Mouse (Mus musculus): Measurements from ENCODE around the gene Relch. TPM values are rescaled to one million over a fixed set of nuclear protein-coding genes. Genes with fewer than 3 reads are reported as not detected.
A peak's percentile ranks its signal among the peaks of the same experiment; 100 is the strongest.

Gene Relch
- 7.3 TPM for polyA plus RNA-seq (2012; fragmentation: generic; extraction: Trizol)
- long read RNA-seq, experiment 1, partial matches to known transcripts, result 0 of 3 reads
- long read RNA-seq, experiment 1, other reads (novel, unspliced or antisense), result 1 of 3 reads
- long read RNA-seq, experiment 2, full-length matches to known transcripts, result 19 of 53 reads
- long read RNA-seq, experiment 2, partial matches to known transcripts, result 8 of 53 reads
- long read RNA-seq, experiment 2, other reads (novel, unspliced or antisense), result 26 of 53 reads

- Histone ChIP-seq H3ac (ENCODE audit: control insufficient read depth, insufficient read length, low read depth) (peak within 1 kb of the TSS; percentile 83), H3K36me3 (ENCODE audit: control insufficient read depth, insufficient read depth) (no peaks in the 10 kb centered on the region), H3K79me2 (ENCODE audit: control insufficient read depth, insufficient read depth) (peaks cover 65% of the 10 kb centered on the region), H3K27me3 (ENCODE audit: control insufficient read depth, insufficient read depth, insufficient read length) (no peaks in the 10 kb centered on the region), H3K79me3 (ENCODE audit: low read depth) (peaks cover 53% of the 10 kb centered on the region), H3K4me3 (ENCODE audit: insufficient read depth, poor library complexity, severe bottlenecking) (peak within 1 kb of the TSS; percentile 90)
- no peak for TF ChIP-seq USF1 (IDR thresholded peaks at IDR 0.05; ENCODE audit: low read depth)
- TF ChIP-seq FOSL1 (IDR thresholded peaks at IDR 0.05; ENCODE audit: insufficient read depth, low read length, poor library complexity, severe bottlenecking), result no peak
- TF ChIP-seq MYOD1 (IDR thresholded peaks at IDR 0.05; ENCODE audit: control insufficient read depth, insufficient read length, low read depth), result no peak
- TF ChIP-seq CEBPB (IDR thresholded peaks at IDR 0.05; ENCODE audit: low read depth), result peak; percentile 17
- no peak for TF ChIP-seq MYOG (IDR thresholded peaks at IDR 0.05; ENCODE audit: control insufficient read depth, extremely low read depth, insufficient read length)
- peak; percentile 30 for TF ChIP-seq MAX (IDR thresholded peaks at IDR 0.05)
- no peak for TF ChIP-seq CTCF (IDR thresholded peaks at IDR 0.05; ENCODE audit: control insufficient read depth, insufficient read depth, insufficient read length)
Observed at GRCm38 (mm10) chr1:105663171-105663961, at the start of gene Relch, which contains the start of gene Pign. TSS of gene Relch (plus strand) at chr1:105663861. TSS of gene Pign (minus strand) at chr1:105663677.

GRCm38 (mm10) chr1:105630481-105630880, 33.2 kb upstream of the Relch start:
- no peaks in the 10 kb centered on the region for H3K79me2 ChIP-seq (ENCODE audit: control insufficient read depth, insufficient read depth)
- no peak overlapping the region for H3ac ChIP-seq (ENCODE audit: control insufficient read depth, insufficient read length, low read depth)
- no peaks in the 10 kb centered on the region for H3K27me3 ChIP-seq (ENCODE audit: control insufficient read depth, insufficient read depth, insufficient read length)
- H3K36me3 ChIP-seq (ENCODE audit: control insufficient read depth, insufficient read depth), result peaks cover 1% of the 10 kb centered on the region
- no peaks in the 10 kb centered on the region for H3K79me3 ChIP-seq (ENCODE audit: low read depth)
- H3K4me3 ChIP-seq (ENCODE audit: insufficient read depth, poor library complexity, severe bottlenecking), result no peak overlapping the region
- TF ChIP-seq CTCF (IDR thresholded peaks at IDR 0.05; ENCODE audit: control insufficient read depth, insufficient read depth, insufficient read length), result no peak
- no peak for TF ChIP-seq USF1 (IDR thresholded peaks at IDR 0.05; ENCODE audit: low read depth)
- TF ChIP-seq CEBPB (IDR thresholded peaks at IDR 0.05; ENCODE audit: low read depth), result no peak
- TF ChIP-seq MYOG (IDR thresholded peaks at IDR 0.05; ENCODE audit: control insufficient read depth, extremely low read depth, insufficient read length), result no peak
- TF ChIP-seq FOSL1 (IDR thresholded peaks at IDR 0.05; ENCODE audit: insufficient read depth, low read length, poor library complexity, severe bottlenecking), result no peak

GRCm38 (mm10) chr1:105644093-105644492, 19.6 kb upstream of the Relch start:
- H3K79me3 ChIP-seq (ENCODE audit: low read depth), result no peaks in the 10 kb centered on the region
- H3K27me3 ChIP-seq (ENCODE audit: control insufficient read depth, insufficient read depth, insufficient read length), result no peaks in the 10 kb centered on the region
- H3K79me2 ChIP-seq (ENCODE audit: control insufficient read depth, insufficient read depth), result no peaks in the 10 kb centered on the region
- H3K36me3 ChIP-seq (ENCODE audit: control insufficient read depth, insufficient read depth), result peaks cover 52% of the 10 kb centered on the region
- no peak overlapping the region for H3K4me3 ChIP-seq (ENCODE audit: insufficient read depth, poor library complexity, severe bottlenecking)
- TF ChIP-seq CEBPB (IDR thresholded peaks at IDR 0.05; ENCODE audit: low read depth), result no peak
- no peak for TF ChIP-seq CTCF (IDR thresholded peaks at IDR 0.05; ENCODE audit: control insufficient read depth, insufficient read depth, insufficient read length)
- TF ChIP-seq MYOG (IDR thresholded peaks at IDR 0.05; ENCODE audit: control insufficient read depth, extremely low read depth, insufficient read length), result no peak
- TF ChIP-seq FOSL1 (IDR thresholded peaks at IDR 0.05; ENCODE audit: insufficient read depth, low read length, poor library complexity, severe bottlenecking), result no peak
- no peak for TF ChIP-seq MAX (IDR thresholded peaks at IDR 0.05)
- TF ChIP-seq USF1 (IDR thresholded peaks at IDR 0.05; ENCODE audit: low read depth), result no peak
- TF ChIP-seq MYOD1 (IDR thresholded peaks at IDR 0.05; ENCODE audit: control insufficient read depth, insufficient read length, low read depth), result no peak
- no peak overlapping the region for H3ac ChIP-seq (ENCODE audit: control insufficient read depth, insufficient read length, low read depth)

- TF ChIP-seq MYOG (IDR thresholded peaks at IDR 0.05; ENCODE audit: control insufficient read depth, extremely low read depth, insufficient read length) (no peak), MAX (IDR thresholded peaks at IDR 0.05) (no peak), MYOD1 (IDR thresholded peaks at IDR 0.05; ENCODE audit: control insufficient read depth, insufficient read length, low read depth) (no peak), USF1 (IDR thresholded peaks at IDR 0.05; ENCODE audit: low read depth) (no peak), FOSL1 (IDR thresholded peaks at IDR 0.05; ENCODE audit: insufficient read depth, low read length, poor library complexity, severe bottlenecking) (no peak), CTCF (IDR thresholded peaks at IDR 0.05; ENCODE audit: control insufficient read depth, insufficient read depth, insufficient read length) (no peak), CEBPB (IDR thresholded peaks at IDR 0.05; ENCODE audit: low read depth) (no peak)
- H3K27me3 ChIP-seq (ENCODE audit: control insufficient read depth, insufficient read depth, insufficient read length), result no peaks in the 10 kb centered on the region
Observed at GRCm38 (mm10) chr1:105650650-105651049, 13.0 kb upstream of the Relch start.

GRCm38 (mm10) chr1:105653981-105654380, 9.7 kb upstream of the Relch start:
- Histone ChIP-seq H3K79me2 (ENCODE audit: control insufficient read depth, insufficient read depth) (no peaks in the 10 kb centered on the region), H3ac (ENCODE audit: control insufficient read depth, insufficient read length, low read depth) (no peak overlapping the region), H3K79me3 (ENCODE audit: low read depth) (no peaks in the 10 kb centered on the region), H3K36me3 (ENCODE audit: control insufficient read depth, insufficient read depth) (peaks cover 48% of the 10 kb centered on the region), H3K27me3 (ENCODE audit: control insufficient read depth, insufficient read depth, insufficient read length) (no peaks in the 10 kb centered on the region), H3K4me3 (ENCODE audit: insufficient read depth, poor library complexity, severe bottlenecking) (no peak overlapping the region)
- TF ChIP-seq USF1 (IDR thresholded peaks at IDR 0.05; ENCODE audit: low read depth), result no peak
- no peak for TF ChIP-seq CTCF (IDR thresholded peaks at IDR 0.05; ENCODE audit: control insufficient read depth, insufficient read depth, insufficient read length)
- no peak for TF ChIP-seq FOSL1 (IDR thresholded peaks at IDR 0.05; ENCODE audit: insufficient read depth, low read length, poor library complexity, severe bottlenecking)
- no peak for TF ChIP-seq MAX (IDR thresholded peaks at IDR 0.05)
- no peak for TF ChIP-seq MYOD1 (IDR thresholded peaks at IDR 0.05; ENCODE audit: control insufficient read depth, insufficient read length, low read depth)
- no peak for TF ChIP-seq CEBPB (IDR thresholded peaks at IDR 0.05; ENCODE audit: low read depth)
- TF ChIP-seq MYOG (IDR thresholded peaks at IDR 0.05; ENCODE audit: control insufficient read depth, extremely low read depth, insufficient read length), result no peak

More at GRCm38 (mm10) chr1:105650650-105651049, 13.0 kb upstream of the Relch start:
- no peak overlapping the region for H3K4me3 ChIP-seq (ENCODE audit: insufficient read depth, poor library complexity, severe bottlenecking)
- H3K79me3 ChIP-seq (ENCODE audit: low read depth), result no peaks in the 10 kb centered on the region
- peaks cover 46% of the 10 kb centered on the region for H3K36me3 ChIP-seq (ENCODE audit: control insufficient read depth, insufficient read depth)
- no peaks in the 10 kb centered on the region for H3K79me2 ChIP-seq (ENCODE audit: control insufficient read depth, insufficient read depth)
- H3ac ChIP-seq (ENCODE audit: control insufficient read depth, insufficient read length, low read depth), result no peak overlapping the region
